Mouse (Mus musculus): Measurements from ENCODE around the gene Met.

Met gene

GRCm38 (mm10) chr6:17463434-17464280 lies at the start of gene Met:
Gene Met, plus strand, starts transcription at chr6:17463800.
- DNase-seq (ENCODE audit: low read depth, low spot score): no peak

- no peak for DNase-seq (ENCODE audit: low read depth, low spot score)
These were observed 45.4 kb upstream of the Met start for GRCm38 (mm10) chr6:17418226-17418625.

- no peak for DNase-seq (ENCODE audit: low read depth, low spot score)
These were observed 41.2 kb upstream of the Met start for GRCm38 (mm10) chr6:17422432-17422831.

- no peak for DNase-seq (ENCODE audit: low read depth, low spot score)
These were observed 34.6 kb upstream of the Met start for GRCm38 (mm10) chr6:17429041-17429440.

GRCm38 (mm10) chr6:17429611-17430010 lies 34.0 kb upstream of the Met start:
- DNase-seq (ENCODE audit: low read depth, low spot score): no peak

- no peak for DNase-seq (ENCODE audit: low read depth, low spot score)
These were observed 20.3 kb upstream of the Met start for GRCm38 (mm10) chr6:17443311-17443710.

- DNase-seq (ENCODE audit: low read depth, low spot score): no peak
These were observed 12.3 kb upstream of the Met start for GRCm38 (mm10) chr6:17451305-17451704.

GRCm38 (mm10) chr6:17455116-17455515 lies 8.5 kb upstream of the Met start:
- DNase-seq (ENCODE audit: low read depth, low spot score): no peak

- no peak for DNase-seq (ENCODE audit: low read depth, low spot score)
These were observed 4.0 kb upstream of the Met start for GRCm38 (mm10) chr6:17459561-17459960.

GRCm38 (mm10) chr6:17461435-17461834 lies 2.2 kb upstream of the Met start:
- DNase-seq (ENCODE audit: low read depth, low spot score): no peak

- no peak for DNase-seq (ENCODE audit: low read depth, low spot score)
These were observed 853 bp downstream of the Met start for GRCm38 (mm10) chr6:17464281-17465025.

- DNase-seq (ENCODE audit: low read depth, low spot score): no peak
These were observed 2.9 kb downstream of the Met start for GRCm38 (mm10) chr6:17466526-17466925.

GRCm38 (mm10) chr6:17468993-17469392 lies 5.4 kb downstream of the Met start:
- DNase-seq (ENCODE audit: low read depth, low spot score): no peak

GRCm38 (mm10) chr6:17473128-17473527 lies 9.5 kb downstream of the Met start:
- no peak for DNase-seq (ENCODE audit: low read depth, low spot score)

- no peak for DNase-seq (ENCODE audit: low read depth, low spot score)
These were observed 14.2 kb downstream of the Met start for GRCm38 (mm10) chr6:17477823-17478222.

GRCm38 (mm10) chr6:17478252-17478651 lies 14.7 kb downstream of the Met start:
- DNase-seq (ENCODE audit: low read depth, low spot score): no peak

- no peak for DNase-seq (ENCODE audit: low read depth, low spot score)
These were observed 15.4 kb downstream of the Met start for GRCm38 (mm10) chr6:17478838-17479570.

GRCm38 (mm10) chr6:17481068-17481467 lies 17.5 kb downstream of the Met start:
- DNase-seq (ENCODE audit: low read depth, low spot score): no peak

GRCm38 (mm10) chr6:17485244-17485643 lies 21.6 kb downstream of the Met start:
- no peak for DNase-seq (ENCODE audit: low read depth, low spot score)

- DNase-seq (ENCODE audit: low read depth, low spot score): no peak
These were observed 22.2 kb downstream of the Met start for GRCm38 (mm10) chr6:17485782-17486181.

GRCm38 (mm10) chr6:17488291-17488817 lies 24.8 kb downstream of the Met start:
- DNase-seq (ENCODE audit: low read depth, low spot score): no peak

GRCm38 (mm10) chr6:17490786-17491185 lies 27.2 kb downstream of the Met start:
- DNase-seq (ENCODE audit: low read depth, low spot score): no peak
